Mouse (Mus musculus): ENCODE data around the gene Med20. TPM values are rescaled to one million over a fixed set of nuclear protein-coding genes. Genes with fewer than 3 reads are reported as not detected.
"Not testable (repeated sequence)": the region's sequence is repeated elsewhere in the genome, so short reads cannot be mapped to it uniquely, and the experiment has no call there.

Gene Med20
- polyA plus RNA-seq, 1 experiment = 2.3 TPM

DNA sequence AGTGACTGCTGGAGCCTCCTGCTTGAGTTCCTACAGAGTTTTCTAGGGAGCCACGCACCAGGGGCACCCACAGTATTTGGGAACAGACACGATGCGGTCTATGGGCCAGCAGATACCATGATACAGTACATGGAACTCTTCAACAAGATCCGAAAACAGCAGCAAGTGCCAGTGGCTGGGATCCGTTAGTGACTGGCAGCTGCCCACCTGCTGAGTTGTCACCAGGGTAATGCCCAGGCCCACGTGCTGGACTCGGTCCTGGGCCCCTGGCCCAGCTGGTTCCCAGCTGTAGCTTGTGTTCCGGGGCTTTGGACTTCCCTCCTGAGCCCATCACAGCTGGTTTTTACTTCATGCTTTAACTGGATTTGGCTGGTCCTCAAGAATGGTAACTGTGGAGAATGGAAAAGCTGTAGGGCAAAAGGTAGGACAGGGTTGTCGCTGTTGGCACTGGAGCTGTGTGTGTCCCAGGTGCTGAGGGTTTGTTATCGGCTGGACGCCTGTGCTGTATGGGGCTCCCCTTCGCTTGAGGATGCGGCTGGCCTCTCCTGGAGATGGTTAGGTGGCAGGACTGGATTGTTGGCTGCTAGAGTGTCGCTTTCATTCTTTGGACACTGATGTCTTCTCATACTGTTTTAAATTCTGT, 11.7 kb downstream of the Med20 start:
- Histone ChIP-seq H3K27me3 (replicated peaks) (no peaks in the 10 kb centered on the region), H3K4me1 (peaks cover 11% of the 10 kb centered on the region; the same call in 1 of the 2 replicates), H3K9me3 (no peaks in the 10 kb centered on the region), H3K4me3 (replicated peaks) (no peak overlapping the region), H3K36me3 (replicated peaks; ENCODE audit: low read length) (peaks cover 82% of the 10 kb centered on the region)
- TF ChIP-seq GATA1 (IDR thresholded peaks at IDR 0.05; ENCODE audit: borderline replicate concordance, low read length) (no peak), FLI1 (IDR thresholded peaks at IDR 0.05; ENCODE audit: low read length) (no peak)

DNA sequence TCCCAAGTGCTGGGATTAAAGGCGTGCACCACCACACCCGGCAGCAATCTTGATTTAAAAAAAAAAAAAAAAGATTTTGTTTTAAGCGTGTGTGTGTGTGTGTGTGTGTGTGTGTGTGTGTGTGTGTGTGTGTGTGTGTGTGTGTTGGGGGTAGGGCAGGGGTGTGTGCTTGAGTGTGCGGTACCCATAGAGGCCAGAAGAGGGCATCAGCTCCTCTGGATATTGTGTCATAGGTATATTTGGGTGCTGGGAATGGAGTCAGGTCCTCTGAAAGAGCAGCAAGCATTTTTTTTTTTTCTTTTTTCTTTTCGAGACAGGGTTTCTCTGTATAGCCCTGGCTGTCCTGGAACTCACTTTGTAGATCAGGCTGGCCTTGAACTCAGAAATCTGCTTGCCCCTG, 13.2 kb downstream of the Med20 start:
- Histone ChIP-seq H3K36me3 (replicated peaks; ENCODE audit: low read length) (peaks cover 68% of the 10 kb centered on the region), H3K4me1 (peaks cover 15% of the 10 kb centered on the region; the same call in 1 of the 2 replicates)
- H3K27me3 ChIP-seq (replicated peaks); H3K4me3 ChIP-seq (replicated peaks); H3K9me3 ChIP-seq: not testable (repeated sequence)

DNA sequence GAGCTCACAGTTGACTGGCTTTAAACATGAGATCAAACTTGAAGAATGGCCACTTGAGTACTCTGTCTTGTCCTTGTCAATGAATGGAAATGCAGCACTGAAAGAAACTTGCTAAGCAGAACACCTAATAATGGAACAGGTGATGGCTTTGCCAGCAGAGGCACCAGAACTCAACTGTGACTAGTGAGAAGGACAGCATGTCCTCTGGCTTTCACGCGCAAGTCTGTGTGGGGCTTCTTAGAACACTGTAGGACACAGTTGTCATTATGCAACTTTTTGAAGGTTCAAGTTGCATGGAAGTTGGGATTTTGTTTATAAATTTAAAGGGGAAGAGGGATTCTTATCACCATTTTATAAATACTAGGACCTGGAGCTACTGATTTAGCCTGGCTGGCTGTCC, 13.7 kb downstream of the Med20 start:
- TF ChIP-seq FLI1 (IDR thresholded peaks at IDR 0.05; ENCODE audit: low read length) = no peak
- TF ChIP-seq GATA1 (IDR thresholded peaks at IDR 0.05; ENCODE audit: borderline replicate concordance, low read length) = no peak
- Histone ChIP-seq H3K36me3 (replicated peaks; ENCODE audit: low read length) (peaks cover 63% of the 10 kb centered on the region), H3K27me3 (replicated peaks) (no peaks in the 10 kb centered on the region), H3K4me3 (replicated peaks) (no peak overlapping the region), H3K4me1 (peaks cover 17% of the 10 kb centered on the region), H3K9me3 (no peaks in the 10 kb centered on the region)

DNA sequence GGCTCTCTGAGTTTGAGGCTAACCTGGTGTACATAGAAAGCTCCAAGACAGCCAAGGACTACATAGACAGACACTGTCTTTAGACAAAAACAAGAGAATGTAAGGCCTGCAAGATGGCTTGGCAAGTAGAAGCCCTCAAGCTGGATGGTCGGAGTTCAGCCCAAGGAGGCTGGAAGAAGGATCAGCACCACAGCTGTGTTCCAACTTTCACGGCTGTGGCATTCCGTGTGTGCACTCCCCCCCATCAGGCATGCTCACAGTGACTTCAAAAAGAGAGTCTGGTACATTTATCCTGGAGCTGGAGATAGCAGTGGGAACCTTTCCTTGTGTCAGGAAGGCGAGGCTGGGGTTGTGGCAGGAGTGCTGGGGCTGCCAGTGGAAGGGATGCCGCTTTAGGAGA, 14.6 kb downstream of the Med20 start:
- Histone ChIP-seq H3K36me3 (replicated peaks; ENCODE audit: low read length) (peaks cover 55% of the 10 kb centered on the region), H3K4me1 (peaks cover 26% of the 10 kb centered on the region), H3K27me3 (replicated peaks) (no peaks in the 10 kb centered on the region), H3K4me3 (replicated peaks) (no peak overlapping the region), H3K9me3 (no peaks in the 10 kb centered on the region)
- TF ChIP-seq FLI1 (IDR thresholded peaks at IDR 0.05; ENCODE audit: low read length) = no peak
- TF ChIP-seq GATA1 (IDR thresholded peaks at IDR 0.05; ENCODE audit: borderline replicate concordance, low read length) = no peak

DNA sequence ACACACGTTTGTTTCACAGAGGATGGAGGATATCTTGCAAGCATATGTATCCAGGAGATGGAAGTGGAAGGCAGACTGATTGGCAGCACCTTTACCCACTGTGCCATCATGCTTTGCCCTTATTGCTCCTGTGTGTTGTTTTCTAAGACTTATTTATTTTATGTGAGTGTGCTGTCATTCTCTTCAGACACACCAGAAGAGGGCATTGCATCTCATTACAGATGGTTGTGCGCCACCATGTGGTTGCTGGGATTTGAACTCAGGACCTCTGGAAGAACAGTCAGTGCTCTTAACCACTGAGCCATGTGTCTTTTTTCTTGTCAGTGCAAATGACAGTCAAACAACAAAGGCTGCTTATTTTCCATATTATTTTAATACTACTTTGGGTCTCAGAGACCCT, 16.4 kb downstream of the Med20 start:
- peaks cover 40% of the 10 kb centered on the region for H3K36me3 ChIP-seq (replicated peaks; ENCODE audit: low read length)
- no peaks in the 10 kb centered on the region for H3K27me3 ChIP-seq (replicated peaks)
- H3K4me1 ChIP-seq = peaks cover 34% of the 10 kb centered on the region
- H3K4me3 ChIP-seq (replicated peaks) = peak overlapping the region; percentile 46
- TF ChIP-seq GATA1 (IDR thresholded peaks at IDR 0.05; ENCODE audit: borderline replicate concordance, low read length) (no peak), FLI1 (IDR thresholded peaks at IDR 0.05; ENCODE audit: low read length) (no peak)
- no peaks in the 10 kb centered on the region for H3K9me3 ChIP-seq

DNA sequence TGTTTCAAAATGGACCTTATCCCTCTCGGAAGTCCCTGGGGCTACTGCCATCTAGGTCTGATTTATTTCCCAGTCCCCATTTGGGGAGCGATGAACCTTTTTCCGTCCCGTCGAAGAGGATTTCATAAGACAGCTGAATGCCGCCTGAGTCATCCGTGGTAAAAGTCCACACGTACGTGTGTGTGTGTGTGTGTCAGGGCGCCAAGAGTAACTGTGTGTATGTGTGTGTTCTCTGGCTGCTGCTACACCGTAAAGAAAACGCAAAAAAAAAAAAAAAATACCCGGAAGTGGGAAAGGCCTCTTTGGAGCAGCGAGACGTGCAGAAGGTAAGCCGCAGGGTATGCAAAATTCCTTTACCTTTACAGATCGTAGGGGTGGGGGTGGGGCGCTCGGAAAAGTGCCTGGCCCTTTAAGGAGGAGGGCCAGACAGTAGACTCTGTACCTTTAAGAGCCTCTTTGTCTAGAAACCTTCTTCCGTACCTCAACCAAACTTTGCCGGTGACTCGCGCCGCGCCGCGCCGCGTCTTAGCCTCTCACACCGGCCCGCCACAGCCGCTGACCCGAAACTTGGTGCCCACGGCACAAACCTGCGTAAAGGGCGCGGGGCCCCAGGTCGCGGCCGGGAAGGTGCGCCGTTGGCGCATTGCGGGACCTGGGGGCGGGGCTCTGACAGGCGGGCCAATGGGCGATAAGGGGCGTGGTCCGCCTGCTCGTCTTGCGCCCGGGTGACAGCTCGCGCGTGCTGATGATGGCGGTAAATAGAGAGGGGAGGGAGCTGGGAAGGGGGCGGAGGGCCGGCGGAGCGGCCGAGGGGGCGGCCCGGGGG, 17.7 kb downstream of the Med20 start:
- Histone ChIP-seq H3K27me3 (replicated peaks) (no peaks in the 10 kb centered on the region), H3K36me3 (replicated peaks; ENCODE audit: low read length) (peaks cover 29% of the 10 kb centered on the region), H3K4me3 (replicated peaks) (peak overlapping the region; percentile 94), H3K9me3 (no peaks in the 10 kb centered on the region), H3K4me1 (peaks cover 34% of the 10 kb centered on the region)
- TF ChIP-seq GATA1 (IDR thresholded peaks at IDR 0.05; ENCODE audit: borderline replicate concordance, low read length) (no peak), FLI1 (IDR thresholded peaks at IDR 0.05; ENCODE audit: low read length) (no peak)

DNA sequence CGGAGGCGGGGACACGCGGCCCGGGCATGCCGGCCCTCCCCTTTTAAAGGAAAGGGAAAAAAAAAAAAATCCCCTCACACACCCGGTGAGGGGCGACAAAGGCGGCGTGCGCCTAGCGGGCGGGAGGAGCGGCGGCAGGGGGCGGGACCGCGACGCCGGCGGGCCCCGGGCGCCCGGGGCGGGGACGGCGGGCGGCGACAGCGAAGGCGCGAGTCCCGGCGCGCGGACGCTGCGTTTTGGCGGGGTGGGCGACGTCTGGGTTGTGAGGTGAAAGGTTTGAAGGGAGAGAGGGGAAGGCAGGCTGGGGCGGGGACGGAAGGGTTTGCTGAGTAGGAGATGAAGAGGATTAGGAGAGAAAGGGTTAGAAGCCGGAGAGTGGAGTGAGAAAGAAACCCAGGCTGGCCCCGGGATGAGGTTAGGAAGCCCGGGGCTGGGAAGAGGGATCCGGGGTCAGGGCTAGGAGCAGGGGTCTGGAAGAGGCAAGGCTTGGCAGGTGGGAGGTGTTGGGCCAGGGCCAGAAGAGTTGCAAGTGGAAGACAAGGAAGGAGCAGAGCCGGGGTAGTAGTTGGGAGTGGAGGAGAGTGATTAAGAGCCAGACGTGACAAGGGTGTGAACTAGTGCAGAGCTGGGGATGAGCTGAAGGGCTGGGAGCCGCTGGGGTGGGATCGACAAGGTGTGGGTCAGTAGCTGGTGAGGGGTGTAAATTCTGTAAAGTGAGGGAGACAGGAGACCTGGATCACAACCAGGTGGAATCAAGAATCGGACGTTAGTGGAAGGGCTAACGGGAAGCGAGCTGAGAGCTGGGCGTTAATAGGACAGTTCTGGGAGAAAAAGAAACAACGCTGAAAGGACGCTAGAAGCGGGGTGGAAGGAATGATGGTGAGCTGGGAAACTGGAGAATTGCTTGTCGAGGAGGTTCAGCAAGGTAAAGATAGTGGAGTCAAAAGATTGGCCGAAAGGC, 18.6 kb downstream of the Med20 start:
- peak overlapping the region; percentile 94 for H3K4me3 ChIP-seq (replicated peaks)
- H3K36me3 ChIP-seq (replicated peaks; ENCODE audit: low read length) = peaks cover 20% of the 10 kb centered on the region
- TF ChIP-seq FLI1 (IDR thresholded peaks at IDR 0.05; ENCODE audit: low read length) (no peak), GATA1 (IDR thresholded peaks at IDR 0.05; ENCODE audit: borderline replicate concordance, low read length) (no peak)
- no peaks in the 10 kb centered on the region for H3K27me3 ChIP-seq (replicated peaks)
- no peaks in the 10 kb centered on the region for H3K9me3 ChIP-seq
- peaks cover 34% of the 10 kb centered on the region for H3K4me1 ChIP-seq

DNA sequence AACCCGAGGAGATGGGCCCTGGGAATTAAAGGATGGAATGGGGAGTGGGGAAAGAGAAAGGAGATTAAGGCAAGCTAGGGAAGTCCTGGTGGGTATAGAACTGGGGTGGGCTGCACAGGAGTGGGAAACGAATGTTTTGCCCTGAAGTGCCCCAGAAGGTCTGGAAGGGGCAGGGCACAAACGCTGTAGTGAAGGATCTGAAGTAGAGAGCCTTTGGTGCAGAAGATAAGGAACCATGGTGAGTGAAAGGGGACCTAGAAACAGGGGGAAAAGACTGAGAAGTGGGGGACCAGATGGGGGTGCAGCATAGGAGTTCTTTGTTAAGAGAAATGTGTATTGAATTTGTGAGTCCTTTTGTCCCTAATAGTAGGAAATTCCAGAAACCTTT, 19.3 kb downstream of the Med20 start, which contains the start of gene Usp49:
Usp49 (plus strand) TSS at position 13 of the 388 bp plus-strand sequence.
- Histone ChIP-seq H3K36me3 (replicated peaks; ENCODE audit: low read length) (peaks cover 16% of the 10 kb centered on the region), H3K27me3 (replicated peaks) (no peaks in the 10 kb centered on the region), H3K4me3 (replicated peaks) (peak within 1 kb of the TSS; percentile 94), H3K9me3 (no peaks in the 10 kb centered on the region), H3K4me1 (peaks cover 34% of the 10 kb centered on the region)
- TF ChIP-seq FLI1 (IDR thresholded peaks at IDR 0.05; ENCODE audit: low read length) = no peak
- TF ChIP-seq GATA1 (IDR thresholded peaks at IDR 0.05; ENCODE audit: borderline replicate concordance, low read length) = no peak

DNA sequence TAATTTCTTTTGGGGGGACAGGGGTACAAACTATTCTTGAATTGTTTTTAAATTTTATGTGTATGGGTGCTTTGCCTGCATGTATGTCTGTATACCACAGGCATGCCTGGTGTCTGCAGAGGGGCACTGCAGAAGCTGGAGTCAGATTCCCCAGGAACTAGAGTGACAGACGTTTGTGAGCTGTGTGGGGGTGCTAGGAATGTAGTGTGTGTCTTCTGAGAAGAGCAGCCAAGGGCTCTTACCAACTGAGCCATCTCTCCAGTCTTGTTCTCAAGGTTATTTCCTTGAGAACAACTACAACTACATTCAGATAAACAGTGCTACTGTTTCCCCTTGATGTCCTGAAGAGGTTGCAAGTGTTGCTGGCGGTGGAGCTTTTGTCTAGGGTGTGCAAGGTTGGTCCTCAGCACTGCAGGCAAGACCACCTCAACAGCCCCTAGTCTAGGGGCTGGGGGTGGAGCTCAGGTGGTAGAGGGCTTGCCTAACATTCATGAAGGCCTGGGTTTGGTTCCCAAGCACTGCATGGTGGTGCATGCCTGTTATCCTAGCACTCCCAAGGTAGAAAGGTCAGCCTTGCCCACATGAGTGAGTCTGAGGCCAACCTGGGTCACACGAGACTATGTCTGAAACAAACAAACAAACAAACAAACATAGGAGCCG, 20.9 kb downstream of the Med20 start:
- Histone ChIP-seq H3K9me3 (no peaks in the 10 kb centered on the region), H3K27me3 (replicated peaks) (no peaks in the 10 kb centered on the region), H3K36me3 (replicated peaks; ENCODE audit: low read length) (peaks cover 7% of the 10 kb centered on the region), H3K4me1 (peaks cover 34% of the 10 kb centered on the region), H3K4me3 (replicated peaks) (no peak overlapping the region)
- TF ChIP-seq GATA1 (IDR thresholded peaks at IDR 0.05; ENCODE audit: borderline replicate concordance, low read length) (no peak), FLI1 (IDR thresholded peaks at IDR 0.05; ENCODE audit: low read length) (no peak)

All from megakaryocyte, embryonic 14.5 days (primary cell).